Mouse (Mus musculus) embryonic facial prominence, embryonic 11.5 days (tissue): ENCODE data around the gene Elmod3. TPM values are rescaled to one million over a fixed set of nuclear protein-coding genes. Genes with fewer than 3 reads are reported as not detected.

Experiments
- ATAC-seq: fragments of 200-750 bp; cut with Nextera tagmentation; replicated peaks from 2 replicates; pipeline ENCODE4 v1.8.0; 2017; ENCODE audit warnings: low read depth; ENCODE audit not compliant: insufficient number of reproducible peaks, low FRiP score, low TSS enrichment
- DNase-seq: peaks from one replicate; pipeline ENCODE4 v3.0.0-alpha.2; 2015; ENCODE audit warnings: low spot score
- H3K27ac ChIP-seq: fragments of 300-500 bp; sonication (generic); replicated peaks from 2 replicates; pipeline ENCODE4 v1.5.1; 2014; ENCODE audit warnings: mild to moderate bottlenecking, low read depth, low read length, control low read depth
- H3K27me3 ChIP-seq: fragments of 300-500 bp; sonication (generic); 2 replicates; pipeline ENCODE4 v1.6.1; 2014; ENCODE audit warnings: mild to moderate bottlenecking, low read length, moderate library complexity, mixed read lengths; ENCODE audit not compliant: control insufficient read depth, insufficient read depth
- H3K36me3 ChIP-seq: fragments of 300-500 bp; sonication (generic); replicated peaks from 2 replicates; pipeline ENCODE4 v1.6.1; 2014; ENCODE audit warnings: low read depth, mild to moderate bottlenecking, low read length, moderate library complexity, mixed read lengths; ENCODE audit not compliant: control insufficient read depth, insufficient read depth
- H3K4me1 ChIP-seq: fragments of 300-500 bp; sonication (generic); 2 replicates; pipeline ENCODE4 v1.6.1; 2014; ENCODE audit warnings: low read length, mixed read lengths; ENCODE audit not compliant: control insufficient read depth, insufficient read depth
- H3K4me2 ChIP-seq: fragments of 300-500 bp; sonication (generic); 2 replicates; pipeline ENCODE4 v1.6.1; 2014; ENCODE audit warnings: low read depth, mild to moderate bottlenecking, control low read depth, low read length, moderate library complexity
- H3K4me3 ChIP-seq: fragments of 300-500 bp; sonication (generic); 2 replicates; pipeline ENCODE4 v1.5.1; 2014; ENCODE audit warnings: low read depth, low read length, control low read depth
- H3K9ac ChIP-seq: fragments of 300-500 bp; sonication (generic); replicated peaks from 2 replicates; pipeline ENCODE4 v1.6.1; 2014; ENCODE audit warnings: mild to moderate bottlenecking, control low read depth, low read length
- H3K9me3 ChIP-seq: fragments of 300-500 bp; sonication (generic); replicated peaks from 2 replicates; pipeline ENCODE4 v1.6.1; 2016; ENCODE audit warnings: mild to moderate bottlenecking, low read length, inconsistent platforms, mixed read lengths; ENCODE audit not compliant: control insufficient read depth
- WGBS: fragments of 180-500 bp; shearing (Covaris S2); extraction: QIAGEN DNeasy Blood & Tissue Kit; methylation state at CpG from one replicate; pipeline ENCODE4 v1.1.7; 2014; 5-methylcytosine and 5-hydroxymethylcytosine counted together
- polyA plus RNA-seq: library from polyadenylated mRNA; unstranded; fragments of >200 nt; fragmentation: Nextera tagmentation; extraction: Ambion mirVana; gene quantifications from 2 replicates; pipeline ENCODE4 v1.2.1, GENCODE M21; 2014

Elmod3 gene
- polyA plus RNA-seq, 1 experiment from 2014 or later: 16.4 TPM

DNA sequence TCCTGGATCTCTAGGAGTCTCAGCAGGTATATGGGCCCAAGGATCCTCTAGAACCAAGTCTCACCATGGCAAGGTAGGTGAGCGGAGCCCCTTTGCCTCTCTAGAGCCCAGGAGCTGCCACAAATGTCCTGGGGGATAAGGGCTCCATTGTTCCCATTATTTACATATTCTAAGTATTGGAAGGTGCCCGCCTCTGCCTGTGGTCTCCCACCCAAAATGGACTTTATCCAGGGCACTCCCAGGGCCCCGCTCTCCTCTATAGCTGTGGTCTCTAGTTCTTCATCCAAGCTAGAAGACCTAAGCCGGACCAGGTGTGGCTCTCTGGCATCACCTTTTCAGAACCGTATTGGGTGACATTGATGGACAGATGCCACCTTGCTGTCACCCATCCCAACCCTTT, 76.6 kb downstream of the Elmod3 start, which contains the start of gene Sh2d6:
Gene Sh2d6, minus strand, starts transcription at position 101 of the 400 bp plus-strand sequence.
- DNase-seq (no peak), ATAC-seq (no peak)
- no peak within 1 kb of the TSS for H3K4me2 ChIP-seq
- no peaks in the 10 kb centered on the region for H3K27me3 ChIP-seq
- H3K9ac ChIP-seq: no peak within 1 kb of the TSS
- peaks cover 5% of the 10 kb centered on the region; the same call in 1 of the 2 replicates for H3K4me1 ChIP-seq
- no peak within 1 kb of the TSS for H3K4me3 ChIP-seq
- H3K27ac ChIP-seq: no peak within 1 kb of the TSS
- no peaks in the 10 kb centered on the region for H3K36me3 ChIP-seq
- WGBS: 89% methylated on average over 5 of the region's 5 CpGs
- no peaks in the 10 kb centered on the region for H3K9me3 ChIP-seq

DNA sequence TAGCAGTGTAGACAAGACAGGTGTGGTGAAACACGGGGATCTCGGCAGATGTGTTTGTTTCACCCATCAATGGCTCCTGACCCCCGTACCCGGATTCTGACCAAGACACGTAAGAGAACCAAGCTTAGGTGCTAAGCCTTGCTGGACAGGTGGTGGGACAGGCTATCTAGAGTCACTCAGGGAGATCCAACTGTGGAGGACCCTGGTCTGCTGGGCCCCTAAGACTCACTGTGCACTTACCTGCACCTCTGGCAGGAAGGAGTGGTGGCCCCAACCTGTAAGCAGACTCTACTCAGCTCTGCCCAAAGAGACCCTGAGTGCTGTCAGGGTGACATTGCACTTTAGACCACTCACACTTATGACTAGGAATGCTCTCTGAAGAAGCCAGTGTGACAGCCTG, 77.3 kb downstream of the Elmod3 start:
- peaks cover 5% of the 10 kb centered on the region; the same call in 1 of the 2 replicates for H3K4me1 ChIP-seq
- ATAC-seq (no peak), DNase-seq (no peak)
- no peak overlapping the region for H3K9ac ChIP-seq
- no peaks in the 10 kb centered on the region for H3K36me3 ChIP-seq
- H3K9me3 ChIP-seq: no peaks in the 10 kb centered on the region
- H3K4me2 ChIP-seq: no peak overlapping the region
- 97% methylated on average over 5 of the region's 5 CpGs for WGBS
- H3K27ac ChIP-seq: no peak overlapping the region
- H3K27me3 ChIP-seq: no peaks in the 10 kb centered on the region
- no peak overlapping the region for H3K4me3 ChIP-seq

DNA sequence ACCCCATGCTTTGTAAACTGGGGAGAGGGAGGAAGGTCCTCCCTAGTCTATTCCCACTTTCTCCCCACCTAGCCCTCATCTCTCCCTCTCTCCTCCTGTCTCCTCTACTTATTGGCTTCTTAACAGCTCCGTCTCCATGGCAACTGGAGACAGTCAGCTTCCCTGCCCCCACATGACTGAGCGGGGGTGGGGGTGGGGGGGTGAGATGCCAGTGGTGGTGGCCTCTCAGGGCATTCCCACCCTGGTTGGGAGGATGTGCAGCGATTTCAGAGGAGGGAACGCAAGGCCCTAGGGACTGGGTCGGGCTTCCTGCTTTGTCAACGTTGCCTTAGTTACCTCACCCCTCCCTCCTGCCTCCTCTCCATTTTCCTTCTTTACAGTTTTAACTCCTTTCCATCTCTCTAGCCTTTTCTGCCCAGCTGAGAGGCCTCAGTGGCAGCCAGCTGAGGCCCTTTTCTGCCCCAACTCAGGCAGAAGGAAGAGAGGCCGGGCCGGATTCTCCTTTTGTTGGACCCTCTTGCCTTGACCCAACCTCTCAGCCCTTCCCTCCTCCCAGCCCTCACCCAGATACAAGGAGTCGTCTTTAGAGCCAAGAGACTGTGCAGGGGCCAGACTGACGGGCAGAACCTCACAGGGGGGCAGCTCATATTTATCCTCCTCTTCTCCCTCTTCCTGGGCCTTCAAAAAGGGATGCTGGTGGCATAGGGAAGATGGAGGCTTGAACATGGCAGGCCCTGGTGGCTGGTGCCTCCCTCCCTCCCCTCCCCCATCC, 78.1 kb downstream of the Elmod3 start:
- no peaks in the 10 kb centered on the region for H3K36me3 ChIP-seq
- peak; percentile 64 for DNase-seq
- 22% methylated on average over 10 of the region's 10 CpGs for WGBS
- no peak overlapping the region for H3K27ac ChIP-seq
- 0 out of 2 replicates have a peak overlapping the region, but pooled peaks have one; percentile 20 for H3K9ac ChIP-seq
- peak; percentile 70 for ATAC-seq
- peaks cover 5% of the 10 kb centered on the region; the same call in 1 of the 2 replicates for H3K4me1 ChIP-seq
- H3K9me3 ChIP-seq: no peaks in the 10 kb centered on the region
- H3K27me3 ChIP-seq: no peaks in the 10 kb centered on the region
- no peak overlapping the region for H3K4me3 ChIP-seq
- H3K4me2 ChIP-seq: peak overlapping the region; percentile 17

DNA sequence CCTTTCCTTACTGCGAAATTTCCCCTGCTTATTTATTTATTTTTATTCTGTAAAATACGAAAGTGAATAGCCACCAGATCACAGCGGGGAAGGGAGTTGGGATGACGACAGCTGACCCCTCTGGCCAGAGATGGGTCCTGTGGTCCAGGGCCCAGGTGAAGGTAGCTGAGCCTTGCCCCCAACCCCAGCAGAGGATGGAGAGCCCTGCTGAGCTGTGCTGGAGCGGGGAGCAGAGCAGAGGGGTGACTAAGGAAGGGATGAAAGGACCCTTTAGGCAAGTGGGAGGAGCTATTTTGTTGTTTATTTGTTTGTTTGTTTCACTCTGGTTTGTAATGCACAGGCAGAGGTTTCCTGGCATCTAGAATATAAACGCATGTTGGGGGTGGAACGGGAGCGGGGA, 78.9 kb downstream of the Elmod3 start:
- WGBS: 22% methylated on average over 8 of the region's 8 CpGs
- Histone ChIP-seq H3K4me1 (peaks cover 5% of the 10 kb centered on the region; the same call in 1 of the 2 replicates), H3K27me3 (no peaks in the 10 kb centered on the region), H3K9me3 (no peaks in the 10 kb centered on the region), H3K4me2 (peak overlapping the region; percentile 17; the same call in 1 of the 2 replicates), H3K9ac (no peak overlapping the region), H3K27ac (no peak overlapping the region), H3K4me3 (no peak overlapping the region), H3K36me3 (no peaks in the 10 kb centered on the region)
- DNase-seq: no peak
- ATAC-seq: 0 out of 2 replicates have a peak, but pooled peaks have one; percentile 21

DNA sequence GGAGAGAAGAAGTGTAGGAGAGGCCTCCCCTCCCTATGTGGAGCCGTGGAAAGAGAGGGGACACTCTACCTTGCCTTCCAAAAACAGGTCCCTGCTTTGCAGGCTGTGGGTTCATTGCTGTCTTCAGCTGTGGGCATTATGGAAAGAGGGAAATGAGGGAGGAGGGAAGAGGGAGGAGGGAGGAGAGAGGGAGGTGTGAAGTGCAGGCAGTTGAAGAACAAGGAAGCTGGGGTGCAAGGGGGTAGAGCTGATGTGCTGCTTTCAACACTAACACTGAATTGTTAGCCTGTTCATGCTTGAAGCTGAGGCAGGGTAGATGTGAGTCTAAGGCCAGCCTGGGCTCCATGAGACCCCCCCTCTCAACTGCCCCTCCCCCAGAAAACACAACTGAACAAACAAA, 79.4 kb downstream of the Elmod3 start:
- Histone ChIP-seq H3K27ac (no peak overlapping the region), H3K36me3 (no peaks in the 10 kb centered on the region), H3K9ac (no peak overlapping the region), H3K27me3 (no peaks in the 10 kb centered on the region), H3K9me3 (no peaks in the 10 kb centered on the region), H3K4me1 (peaks cover 5% of the 10 kb centered on the region; the same call in 1 of the 2 replicates), H3K4me2 (no peak overlapping the region), H3K4me3 (no peak overlapping the region)
- DNase-seq: no peak
- WGBS: 70% methylated on average over 1 of the region's 1 CpGs
- no peak for ATAC-seq

Other genes with a start within 250 kb of the Elmod3 start
- 7.9 and 9.0 TPM in 2 replicates for gene Tmem150a, start 243.0 kb downstream of the Elmod3 start, polyA plus RNA-seq
- 95.1 and 96.7 TPM in 2 replicates for gene Rnf181, start 231.5 kb downstream of the Elmod3 start, polyA plus RNA-seq
- gene Vamp5, start 217.9 kb downstream of the Elmod3 start, polyA plus RNA-seq: 13.5 and 15.8 TPM in 2 replicates
- gene Vamp8, start 207.7 kb downstream of the Elmod3 start, polyA plus RNA-seq: 69.6 and 75.6 TPM in 2 replicates
- gene Ggcx, start 184.1 kb downstream of the Elmod3 start, polyA plus RNA-seq: 12.4 and 15.7 TPM in 2 replicates
- gene Mat2a, start 158.9 kb downstream of the Elmod3 start, polyA plus RNA-seq: 503 and 527 TPM in 2 replicates
- gene Sh2d6, start 76.7 kb downstream of the Elmod3 start, polyA plus RNA-seq: not detected in 2 replicates
- gene Capg, start 54.0 kb downstream of the Elmod3 start, polyA plus RNA-seq: 17.5 and 20.8 TPM in 2 replicates
- gene Retsat, start 62 bp upstream of the Elmod3 start, polyA plus RNA-seq: 9.5 and 10.1 TPM in 2 replicates
- gene Tgoln1, start 18.6 kb upstream of the Elmod3 start, polyA plus RNA-seq: 31.8 and 35.1 TPM in 2 replicates
- gene Tcf7l1, start 190.8 kb upstream of the Elmod3 start, polyA plus RNA-seq: 23.6 and 28.6 TPM in 2 replicates